ENCODE assay signal across 8 mouse cellular contexts in genomic region chr6:131290430-131290829, GRCm38 (mm10). TPM values are rescaled to one million over a fixed set of nuclear protein-coding genes. Genes with fewer than 3 reads are reported as not detected.
DNase-seq lines count a peak whose midpoint lies in the region; ATAC-seq and TF ChIP-seq lines count a peak whose summit lies in the region.
"Had no signal": no experiment of that assay in that cellular context is flagged by ENCODE, and none has a peak within 500 bp of the region (broad histone marks: within the 10 kb centered on the region; RNA-seq: fewer than 3 reads in every experiment).

No protein-coding gene starts in this region.

- H3K4me1 ChIP-seq in E14TG2a.4 (replicated peaks; ENCODE audit: low read depth, low read length): peaks cover 8% of the 10 kb centered on the region
- peaks cover 5 to 12% of the 10 kb centered on the region in 2 experiments; a peak in 3 of 4 replicates for H3K4me1 ChIP-seq in liver, embryonic 14.5 days (replicated peaks; ENCODE audit: control insufficient read depth in 2 of 2, insufficient read depth in 2 of 2, low read length in 1 of 2)

- H3K27ac ChIP-seq in liver, embryonic 14.5 days: no peak overlapping the region
- H3K27ac ChIP-seq: heart, embryonic 13.5 days had no signal

- 0 out of 2 replicates have a peak, but pooled peaks have one; percentile 29 for TF ChIP-seq CTCF in E14TG2a.4 (conservative IDR thresholded peaks at IDR 0.05; ENCODE audit: low read length)
- TF ChIP-seq CTCF in liver, embryonic 14.5 days (IDR thresholded peaks at IDR 0.05; ENCODE audit: low read depth): peak; percentile 70

- H3K4me3 ChIP-seq in E14TG2a.4 (replicated peaks; ENCODE audit: low read length): no peak overlapping the region
- no peak overlapping the region for H3K4me3 ChIP-seq in liver, embryonic 14.5 days (ENCODE audit: insufficient read depth in 1 of 2, low read depth in 2 of 2, low read length in 2 of 2)
- H3K4me3 ChIP-seq: heart, embryonic 13.5 days had no signal

- no peak for TF ChIP-seq EP300 in liver, embryonic 14.5 days (IDR thresholded peaks at IDR 0.05; ENCODE audit: low read depth)

- peak; percentile 27 to 29 for DNase-seq in layer of hippocampus, postnatal 10 days (ENCODE audit: low spot score in 2 of 2)
- DNase-seq in layer of hippocampus, postnatal 36 days: no peak
- peak; percentile 33 for DNase-seq in ZHBTc4 (ENCODE audit: low read depth, low spot score)
- peak; percentile 56 for DNase-seq in embryo, embryonic 10.5 days (ENCODE audit: low spot score)
- no peak for DNase-seq in liver, embryonic 14.5 days (ENCODE audit: low read depth in 3 of 3, low spot score in 3 of 3)
- peak; percentile 2 for DNase-seq in telencephalon, adult 2 months (ENCODE audit: low read depth, low spot score)

- ATAC-seq in liver, embryonic 14.5 days (ENCODE audit: insufficient read depth): no peak

- no peaks in the 10 kb centered on the region for H3K27me3 ChIP-seq in E14TG2a.4 (ENCODE audit: insufficient read depth, low read length)
- no peaks in the 10 kb centered on the region for H3K27me3 ChIP-seq in liver, embryonic 14.5 days (ENCODE audit: control insufficient read depth, insufficient read depth, low read length)
- H3K27me3 ChIP-seq: heart, embryonic 13.5 days had no signal

- no peaks in the 10 kb centered on the region for H3K9me3 ChIP-seq in E14TG2a.4 (ENCODE audit: low read length)
- H3K9me3 ChIP-seq in liver, embryonic 14.5 days (ENCODE audit: control insufficient read depth, low read length): no peaks in the 10 kb centered on the region
- H3K9me3 ChIP-seq: heart, embryonic 13.5 days had no signal

- 5% methylated on average over 2 of the region's 2 CpGs for WGBS in liver, embryonic 14.5 days (ENCODE audit: insufficient replicate concordance)

- 0 out of 2 replicates have a peak, but pooled peaks cover 11% of the 10 kb centered on the region for H3K36me3 ChIP-seq in E14TG2a.4 (ENCODE audit: insufficient read depth, low read length)
- peaks cover 2% of the 10 kb centered on the region for H3K36me3 ChIP-seq in liver, embryonic 14.5 days (replicated peaks; ENCODE audit: control insufficient read depth, insufficient read depth, low read depth)

- H3K4me2 ChIP-seq in liver, embryonic 14.5 days (ENCODE audit: low read depth): no peak overlapping the region
- H3K4me2 ChIP-seq: heart, embryonic 13.5 days had no signal

- H3K9ac ChIP-seq in liver, embryonic 14.5 days (replicated peaks): no peak overlapping the region
- H3K9ac ChIP-seq: heart, embryonic 13.5 days had no signal

RNA-seq across cellular contexts. Expression of gene Magohb, which starts 2.6 kb away (rescaled TPM):
- 10 to 100 TPM; 13.7 to 16.9 TPM for total RNA-seq in layer of hippocampus, postnatal 10 days (2021)
- 10 to 100 TPM in 1 of 2 experiments, 1 to 10 TPM in 1; 9.7 to 14.1 TPM for total RNA-seq in layer of hippocampus, postnatal 36 days (2021)
- 9.3 and 14.4 TPM in 2 replicates for polyA plus RNA-seq in liver, embryonic 14.5 days (2012; rRNA removed)
- 30.1 and 34.9 TPM in 2 replicates for polyA plus RNA-seq in liver, embryonic 14.5 days (2014; fragmentation: Nextera tagmentation; extraction: Ambion mirVana)

RNA-seq across cellular contexts. Expression of gene Klra2, which starts 43.3 kb away (rescaled TPM):
- total RNA-seq in layer of hippocampus, postnatal 10 days (2021): under 1 TPM in 1 of 2 experiments, not detected in 1; 0.45 TPM
- under 1 TPM; 0.62 to 0.63 TPM for total RNA-seq in layer of hippocampus, postnatal 36 days (2021)
- 0.14 and 0.35 TPM in 2 replicates for polyA plus RNA-seq in liver, embryonic 14.5 days (2012; rRNA removed)
- polyA plus RNA-seq in liver, embryonic 14.5 days (2014; fragmentation: Nextera tagmentation; extraction: Ambion mirVana): 0.16 and 0.52 TPM in 2 replicates
- polyA plus RNA-seq: heart, embryonic 13.5 days had no signal

Comparison
In these comparisons a context has a peak if more than half of its experiments do, and no peak if none do; other contexts are left out.
1. DNase-seq: peak in layer of hippocampus, postnatal 10 days (2 of 2), ZHBTc4 (single experiment), embryo, embryonic 10.5 days (single experiment) and telencephalon, adult 2 months (single experiment); none in layer of hippocampus, postnatal 36 days (0 of 2) and liver, embryonic 14.5 days (0 of 3).